Mouse (Mus musculus): Measurements from ENCODE around the gene Osbpl9. TPM values are rescaled to one million over a fixed set of nuclear protein-coding genes. Genes with fewer than 3 reads are reported as not detected.

Gene Osbpl9
- total RNA-seq (2023) = 125 TPM

GRCm38 (mm10) chr4:109201582-109202424, at the start of gene Osbpl9:
Gene Osbpl9, minus strand, starts transcription at chr4:109202272.

DNA sequence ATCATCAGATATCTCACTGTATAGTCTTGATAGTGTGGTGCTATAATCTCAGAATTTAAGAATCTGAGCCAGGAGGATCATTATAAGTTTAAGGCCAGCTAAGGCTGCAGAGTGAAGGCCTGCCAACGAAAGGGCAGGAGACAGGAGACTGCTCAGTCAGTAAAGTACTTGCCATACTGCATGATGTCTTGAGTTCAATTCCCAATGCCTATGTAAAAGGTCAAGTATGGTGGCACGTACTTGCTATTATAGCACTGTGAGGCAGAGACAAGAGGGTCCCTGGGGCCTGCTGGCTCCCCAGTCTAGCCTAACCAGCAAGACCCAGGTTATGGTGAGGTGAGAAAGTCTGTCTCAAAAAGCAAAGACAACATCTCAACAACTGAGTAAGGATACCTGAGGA, 32.1 kb upstream of the Osbpl9 start, which contains the start of gene Calr4:
Calr4 (plus strand) TSS at position 301 of the 400 bp plus-strand sequence.

Other genes with a start within 250 kb of the Osbpl9 start
- gene Nrd1, start 201.6 kb downstream of the Osbpl9 start, total RNA-seq (2023) = 158 TPM
- gene Calr4, start 32.2 kb upstream of the Osbpl9 start, total RNA-seq (2023) = not detected
- 99.1 TPM for gene Eps15, start 78.0 kb upstream of the Osbpl9 start, total RNA-seq (2023)
- 0.67 TPM for gene Ttc39a, start 204.4 kb upstream of the Osbpl9 start, total RNA-seq (2023)